19 mouse cellular contexts compared by ENCODE assay signal in the genomic region with DNA sequence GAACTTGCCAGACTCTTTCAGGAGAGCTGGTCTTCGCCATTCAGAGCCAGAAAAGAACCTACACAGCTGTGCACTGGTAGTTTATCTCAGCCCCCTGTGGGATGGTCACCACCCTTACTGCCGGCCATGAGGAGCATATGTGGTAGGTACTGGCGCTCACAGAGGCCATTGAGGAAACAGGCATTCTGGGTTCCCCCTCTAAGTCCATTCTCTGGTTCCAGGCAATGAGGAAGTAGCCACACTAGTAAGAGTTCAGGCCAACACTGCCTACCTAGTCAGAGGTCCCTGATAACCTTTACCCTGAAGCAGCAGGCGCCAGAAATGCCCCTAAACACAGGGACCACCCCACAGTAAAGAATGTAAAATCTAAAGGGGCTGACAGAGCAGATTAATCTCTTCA.
"Had no signal": no experiment of that assay in that cellular context is flagged by ENCODE, and none has a peak within 500 bp of the region (broad histone marks: within the 10 kb centered on the region; RNA-seq: fewer than 3 reads in every experiment).

No protein-coding gene starts in this region.

- H3K36me3 ChIP-seq: intestine, embryonic 15.5 days; kidney, embryonic 15.5 days; limb, embryonic 10.5 days; limb, embryonic 13.5 days; liver, embryonic 12.5 days; liver, embryonic 15.5 days; lung, embryonic 15.5 days had no signal

- ATAC-seq: intestine, embryonic 15.5 days; liver, embryonic 12.5 days had no signal

- H3K27me3 ChIP-seq: intestine, embryonic 15.5 days; kidney, embryonic 15.5 days; limb, embryonic 13.5 days; liver, embryonic 12.5 days; liver, embryonic 15.5 days; lung, embryonic 15.5 days had no signal

- DNase-seq: kidney, adult 11 months; kidney, adult 8-10 months; kidney, postnatal 10 days; kidney, postnatal 36 days; layer of hippocampus, adult 9-11 months; liver; lung, adult 18-20 months; lung, postnatal 10 days; lung, postnatal 36 days; right cerebral cortex, postnatal 4 days; thymus, postnatal 25 days had no signal

- H3K9ac ChIP-seq: intestine, embryonic 15.5 days; kidney, embryonic 15.5 days; limb, embryonic 13.5 days; liver, embryonic 12.5 days; liver, embryonic 15.5 days; lung, embryonic 15.5 days had no signal

- H3K9me3 ChIP-seq: intestine, embryonic 15.5 days; kidney, embryonic 15.5 days; limb, embryonic 10.5 days; limb, embryonic 13.5 days; liver, embryonic 12.5 days; liver, embryonic 15.5 days; lung, embryonic 15.5 days had no signal

- H3K27ac ChIP-seq: intestine, embryonic 15.5 days; kidney, embryonic 15.5 days; limb, embryonic 10.5 days; limb, embryonic 13.5 days; liver, embryonic 12.5 days; liver, embryonic 15.5 days; lung, embryonic 15.5 days; stomach, postnatal 0 days had no signal

- H3K4me2 ChIP-seq: intestine, embryonic 15.5 days; kidney, embryonic 15.5 days; limb, embryonic 13.5 days; liver, embryonic 12.5 days; liver, embryonic 15.5 days; lung, embryonic 15.5 days had no signal

- H3K4me3 ChIP-seq: intestine, embryonic 15.5 days; kidney, embryonic 15.5 days; limb, embryonic 10.5 days; limb, embryonic 13.5 days; liver, embryonic 12.5 days; liver, embryonic 15.5 days; lung, embryonic 15.5 days had no signal

- H3K4me1 ChIP-seq: limb, embryonic 13.5 days; liver, embryonic 15.5 days had no signal
